ENCODE assay signal across 24 mouse cellular contexts in the genomic region with DNA sequence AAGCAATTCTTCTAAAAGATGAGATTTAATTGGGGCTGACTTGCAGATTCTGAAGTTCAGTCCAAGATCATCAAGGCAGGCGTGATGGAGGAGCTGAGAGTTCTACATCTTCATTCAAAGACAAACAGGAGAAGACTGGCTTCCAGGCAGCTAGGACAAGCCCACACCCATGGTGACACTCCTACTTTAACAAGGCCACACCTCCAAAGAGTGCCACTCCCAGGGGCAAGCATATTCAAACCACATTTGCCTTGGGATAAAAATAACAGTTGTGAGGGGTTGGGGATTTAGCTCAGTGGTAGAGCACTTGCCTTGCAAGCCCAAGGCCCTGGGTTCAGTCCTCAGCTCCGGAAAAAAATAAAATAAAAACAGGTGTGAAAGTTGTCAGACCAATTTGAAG.
"Had no signal": no experiment of that assay in that cellular context is flagged by ENCODE, and none has a peak within 500 bp of the region (broad histone marks: within the 10 kb centered on the region; RNA-seq: fewer than 3 reads in every experiment).

No protein-coding gene starts in this region.

- H3K27me3 ChIP-seq: heart, embryonic 13.5 days; heart, embryonic 15.5 days; hindbrain, embryonic 13.5 days; hindbrain, embryonic 15.5 days; kidney, embryonic 15.5 days; limb, embryonic 12.5 days; liver, embryonic 13.5 days; liver, embryonic 15.5 days had no signal

- H3K9ac ChIP-seq: heart, embryonic 13.5 days; heart, embryonic 15.5 days; hindbrain, embryonic 13.5 days; hindbrain, embryonic 15.5 days; kidney, embryonic 15.5 days; limb, embryonic 12.5 days; liver, embryonic 13.5 days; liver, embryonic 15.5 days had no signal

- DNase-seq: gastrocnemius, postnatal 14 days; gastrocnemius, postnatal 36 days; heart, adult 18-20 months; heart, postnatal 14 days; heart, postnatal 36 days; kidney, adult 11 months; kidney, adult 2 months; kidney, adult 9 months; kidney, postnatal 25 days; kidney, postnatal 4 days; liver; liver, embryonic 13.5 days had no signal

- H3K36me3 ChIP-seq: liver, embryonic 15.5 days had no signal

- H3K27ac ChIP-seq: heart, embryonic 13.5 days; heart, embryonic 15.5 days; hindbrain, embryonic 13.5 days; hindbrain, embryonic 15.5 days; hindbrain, postnatal 0 days; kidney, embryonic 15.5 days; kidney, postnatal 0 days; layer of hippocampus, adult 2 months; left cerebral cortex, adult 2 months; limb, embryonic 10.5 days; limb, embryonic 12.5 days; liver, embryonic 13.5 days; liver, embryonic 15.5 days had no signal

- H3K4me3 ChIP-seq: heart, embryonic 13.5 days; heart, embryonic 15.5 days; hindbrain, embryonic 13.5 days; hindbrain, embryonic 15.5 days; kidney, embryonic 15.5 days; layer of hippocampus, adult 2 months; left cerebral cortex, adult 2 months; limb, embryonic 10.5 days; limb, embryonic 12.5 days; liver, embryonic 13.5 days; liver, embryonic 15.5 days had no signal
